Mouse (Mus musculus): Measurements from ENCODE around the gene Atp8a1. TPM values are rescaled to one million over a fixed set of nuclear protein-coding genes. Genes with fewer than 3 reads are reported as not detected.
A peak's percentile ranks its signal among the peaks of the same experiment; 100 is the strongest.

Atp8a1 gene
- polyA plus RNA-seq, 2 experiments from 2014 or later: 10.6 to 12.2 TPM

GRCm38 (mm10) chr5:67628180-67628940 lies 218.9 kb downstream of the Atp8a1 start:
- no peak for ATAC-seq

DNA sequence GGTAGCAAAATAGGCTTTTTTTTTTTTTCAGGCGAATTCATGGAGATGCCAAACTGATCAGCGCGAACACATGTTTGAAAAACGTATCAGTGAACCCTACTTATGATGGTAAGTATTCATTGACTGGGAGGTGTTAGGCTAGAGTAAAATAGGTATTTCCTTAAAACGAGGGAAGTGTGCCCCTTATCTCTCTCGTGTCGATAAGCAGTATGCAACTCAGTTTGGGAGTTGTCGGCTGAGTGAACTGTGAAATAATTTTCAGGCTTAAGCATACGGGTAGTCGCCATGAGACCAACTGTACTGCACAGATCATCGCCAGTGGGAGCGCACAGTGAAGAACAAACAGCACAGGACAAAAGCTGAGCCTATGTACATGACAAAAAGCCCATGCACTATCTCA lies 226.0 kb downstream of the Atp8a1 start:
- no peak for ATAC-seq

GRCm38 (mm10) chr5:67609520-67609837 lies 237.8 kb downstream of the Atp8a1 start:
- ATAC-seq: no peak

GRCm38 (mm10) chr5:67608674-67609519 lies 238.3 kb downstream of the Atp8a1 start:
- ATAC-seq: no peak

DNA sequence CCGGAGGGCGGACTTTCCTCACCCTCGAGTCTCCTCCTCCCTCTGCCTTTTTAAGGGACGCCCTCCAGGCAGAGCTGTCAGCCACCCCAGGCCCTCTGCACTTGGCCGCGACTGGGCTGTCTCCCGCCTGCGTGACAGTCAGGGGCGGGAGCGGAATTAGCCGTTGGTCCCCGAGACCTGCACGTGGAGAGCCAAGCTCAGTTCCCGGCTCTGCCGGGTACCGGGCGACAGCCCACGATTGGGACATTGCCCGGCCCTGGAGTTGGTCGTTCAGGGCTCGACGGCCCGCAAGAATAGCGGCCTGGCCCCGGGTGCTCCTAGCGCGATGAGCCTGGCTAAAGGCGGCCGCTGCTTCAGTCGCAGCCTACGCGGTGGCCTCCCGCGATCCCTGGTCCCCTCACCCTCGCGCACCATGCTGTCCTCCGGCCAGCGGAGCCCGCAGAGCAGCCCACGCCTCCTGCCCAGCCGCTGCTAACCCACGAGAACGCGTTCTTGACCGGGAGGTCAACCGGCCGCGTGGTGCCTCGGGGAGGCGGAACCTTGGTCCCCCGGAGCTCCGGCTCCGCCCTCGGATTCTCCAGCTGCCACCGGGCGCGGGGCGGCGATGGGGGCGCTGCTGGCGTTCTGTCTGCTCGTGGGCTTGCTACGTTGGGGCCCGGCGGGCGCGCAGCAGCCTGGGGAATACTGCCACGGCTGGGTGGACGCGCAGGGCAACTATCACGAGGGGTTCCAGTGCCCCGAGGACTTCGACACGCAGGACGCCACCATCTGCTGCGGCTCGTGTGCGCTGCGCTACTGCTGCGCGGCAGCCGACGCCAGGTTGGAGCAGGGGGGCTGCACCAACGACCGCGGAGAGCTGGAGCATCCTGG lies 239.2 kb downstream of the Atp8a1 start, which contains the start of gene Shisa3:
TSS of gene Shisa3 (plus strand) at position 79 of the 870 bp plus-strand sequence.
- ATAC-seq: peak; percentile 23

GRCm38 (mm10) chr5:67606916-67607803 lies 240.1 kb downstream of the Atp8a1 start:
- peak; percentile 41 for ATAC-seq

DNA sequence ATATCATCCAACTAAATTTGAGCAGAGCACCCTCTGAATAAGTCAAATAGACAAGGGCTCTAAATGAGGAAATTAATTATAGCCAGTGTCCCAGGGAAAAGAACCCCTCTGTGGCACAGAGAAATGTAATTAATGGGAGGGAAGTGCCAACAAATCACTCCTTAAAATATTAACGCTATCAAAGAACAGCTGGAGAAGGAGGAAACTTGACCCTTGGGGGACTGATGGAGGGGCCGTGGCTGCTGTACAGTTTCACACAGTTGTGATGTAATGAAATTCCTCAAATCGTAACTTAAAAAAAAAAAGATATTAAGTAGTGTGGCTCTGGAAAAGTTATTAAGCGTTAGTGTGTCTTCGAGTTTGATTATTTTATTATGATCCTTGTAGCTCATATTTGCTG lies 241.3 kb downstream of the Atp8a1 start:
- no peak for ATAC-seq

DNA sequence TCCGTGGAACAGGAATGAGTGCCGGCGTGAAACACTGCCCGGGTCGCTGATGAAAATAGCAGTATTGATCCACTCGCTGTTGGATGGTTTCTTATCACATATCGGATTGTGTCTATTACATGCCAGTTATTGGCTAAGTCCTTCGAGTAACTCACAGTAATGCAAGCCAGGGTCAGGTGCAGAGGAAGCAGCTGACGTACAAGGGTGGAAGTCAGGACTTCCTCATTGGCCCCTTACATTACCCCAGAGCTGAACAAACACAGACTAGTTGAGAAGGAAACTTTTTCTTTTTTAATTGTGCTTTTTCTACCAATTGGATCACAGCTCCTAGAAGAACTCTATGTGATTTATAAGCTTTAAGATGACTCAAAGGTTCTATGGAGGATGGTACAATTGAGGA lies 247.3 kb downstream of the Atp8a1 start:
- no peak for ATAC-seq

GRCm38 (mm10) chr5:67595629-67596028 lies 251.6 kb downstream of the Atp8a1 start:
- no peak for ATAC-seq

- ATAC-seq: no peak
These were observed 252.2 kb downstream of the Atp8a1 start for GRCm38 (mm10) chr5:67595070-67595469.

DNA sequence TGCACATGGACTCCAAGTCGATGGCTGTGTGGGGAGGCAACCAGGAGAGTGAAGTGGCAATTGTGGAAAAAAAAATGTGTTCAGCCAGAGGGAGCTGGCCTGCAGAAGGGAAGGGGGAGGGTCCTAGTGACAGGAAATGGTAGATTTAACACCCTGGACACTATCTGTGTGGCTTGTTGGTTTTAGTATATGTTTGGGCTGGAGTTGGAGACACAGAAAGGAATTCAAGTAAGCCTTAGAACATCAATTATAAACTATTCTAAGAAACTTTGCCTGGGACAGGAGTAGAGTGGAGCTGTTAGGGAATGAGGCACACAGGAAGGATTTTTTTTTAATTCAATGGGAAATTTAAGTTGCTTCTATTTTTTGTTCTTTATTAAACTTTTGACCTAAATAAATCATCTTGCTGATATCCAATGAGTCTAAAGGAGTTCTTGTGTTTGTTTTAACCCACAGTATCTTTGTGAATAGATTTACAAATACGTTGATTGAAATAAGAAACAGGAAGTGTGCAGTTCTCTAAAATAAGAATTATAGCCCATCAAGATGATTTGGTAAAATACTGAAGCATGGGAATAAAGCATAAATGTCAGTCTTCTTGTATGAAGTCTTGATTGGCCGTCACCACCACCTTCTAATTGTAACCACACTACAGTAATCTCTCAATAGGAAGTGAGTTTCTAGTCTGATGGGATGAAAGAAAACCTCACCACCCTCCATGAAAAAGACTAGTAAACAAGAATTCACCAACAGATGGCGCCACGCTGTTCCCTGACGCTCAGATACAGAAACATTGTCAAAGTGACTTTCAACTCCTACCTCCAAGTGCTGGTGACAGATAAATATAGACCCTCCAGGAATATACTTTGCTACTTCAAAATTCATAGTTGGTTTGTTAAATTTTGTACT lies 267.3 kb downstream of the Atp8a1 start:
- ATAC-seq: no peak

GRCm38 (mm10) chr5:67575705-67576104 lies 271.5 kb downstream of the Atp8a1 start:
- ATAC-seq: no peak

DNA sequence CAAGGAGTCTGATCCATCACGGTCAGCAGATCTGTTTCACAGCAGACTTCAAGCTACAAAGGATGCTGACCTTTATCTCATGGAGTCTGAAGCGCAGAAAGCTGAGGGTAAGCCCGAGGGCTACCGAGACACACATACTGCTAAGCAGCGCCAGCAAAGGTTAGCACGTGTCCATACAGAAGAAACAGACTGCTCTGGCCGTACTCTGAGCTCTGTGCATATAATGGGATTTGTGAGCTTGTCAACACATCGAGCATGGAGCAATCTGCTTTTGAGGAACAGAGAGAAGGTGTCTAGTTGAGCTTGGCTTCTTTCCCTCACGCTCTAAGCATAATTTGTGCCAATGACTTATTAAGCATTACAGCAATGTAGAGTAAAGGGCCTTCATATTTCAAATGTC lies 273.2 kb downstream of the Atp8a1 start:
- no peak for ATAC-seq

- ATAC-seq: no peak
These were observed 274.6 kb downstream of the Atp8a1 start for GRCm38 (mm10) chr5:67572552-67573155.

Other genes starting within 250 kb of the Atp8a1 start
- under 1 TPM; 0.35 to 0.54 TPM for gene Shisa3, start 239.6 kb downstream of the Atp8a1 start, polyA plus RNA-seq (2017; shearing (Covaris generic))
- not detected for gene Gm5108, start 94.2 kb upstream of the Atp8a1 start, polyA plus RNA-seq (2017; shearing (Covaris generic))
- not detected for gene Gm21905, start 99.0 kb upstream of the Atp8a1 start, polyA plus RNA-seq (2017; shearing (Covaris generic))
- gene Grxcr1, start 184.4 kb upstream of the Atp8a1 start, polyA plus RNA-seq (2017; shearing (Covaris generic)): not detected

Data from CD4-positive, CD25-positive, alpha-beta regulatory T cell, adult 4 months (primary cell).